In genomic region chr7:135485796-135486410, GRCm38 (mm10) we compare ENCODE assay signal across 8 mouse cellular contexts. TPM values are rescaled to one million over a fixed set of nuclear protein-coding genes. Genes with fewer than 3 reads are reported as not detected.
A peak's percentile ranks its signal among the peaks of the same experiment; 100 is the strongest.
DNase-seq lines count a peak whose midpoint lies in the region; ATAC-seq lines count a peak whose summit lies in the region.
"Had no signal": no experiment of that assay in that cellular context is flagged by ENCODE, and none has a peak within 500 bp of the region (broad histone marks: within the 10 kb centered on the region; RNA-seq: fewer than 3 reads in every experiment).

No protein-coding gene starts in this region.

- WGBS in neural tube, embryonic 12.5 days = 13% methylated on average over 12 of the region's 12 CpGs

- no peak overlapping the region for H3K27ac ChIP-seq in neural tube, embryonic 12.5 days

- H3K9me3 ChIP-seq in neural tube, embryonic 12.5 days = no peaks in the 10 kb centered on the region

- H3K27me3 ChIP-seq in neural tube, embryonic 12.5 days (replicated peaks) = peaks cover 10% of the 10 kb centered on the region; the same call in 1 of the 2 replicates

- peak; percentile 55 for ATAC-seq in frontal cortex, adult (ENCODE audit: low TSS enrichment)
- peak; percentile 73 for ATAC-seq in neural tube, embryonic 12.5 days (ENCODE audit: low FRiP score, low read depth)
- no peak for ATAC-seq in CD4-positive, CD25-positive, alpha-beta regulatory T cell, adult 4 months

- H3K9ac ChIP-seq in neural tube, embryonic 12.5 days = no peak overlapping the region

- peaks cover 9% of the 10 kb centered on the region for H3K4me1 ChIP-seq in neural tube, embryonic 12.5 days

- H3K4me2 ChIP-seq in neural tube, embryonic 12.5 days (replicated peaks) = no peak overlapping the region

- peak; percentile 20 for DNase-seq in thymus, postnatal 14 days
- no peak for DNase-seq in thymus, adult 18-20 months
- peak; percentile 87 to 94 for DNase-seq in cerebellum, postnatal 10 days
- DNase-seq in left cerebral cortex, adult 9 months (ENCODE audit: low spot score in 2 of 2) = peak; percentile 16 to 68

- no peaks in the 10 kb centered on the region for H3K36me3 ChIP-seq in neural tube, embryonic 12.5 days

- H3K4me3 ChIP-seq in neural tube, embryonic 12.5 days = no peak overlapping the region
- H3K4me3 ChIP-seq: erythroblast, embryonic 14.5 days had no signal

RNA-seq across cellular contexts. Expression of gene Clrn3, which starts 42.6 kb away (rescaled TPM):
- polyA plus RNA-seq in neural tube, embryonic 12.5 days (2016; fragmentation: Nextera tagmentation; extraction: Ambion mirVana) = not detected in 2 replicates
- not detected for polyA plus RNA-seq in CD4-positive, CD25-positive, alpha-beta regulatory T cell, adult 4 months (2017; shearing (Covaris generic))
- polyA plus RNA-seq: erythroblast, embryonic 14.5 days had no signal

RNA-seq across cellular contexts. Expression of gene Ptpre, which starts 51.4 kb away (rescaled TPM):
- polyA plus RNA-seq in neural tube, embryonic 12.5 days (2016; fragmentation: Nextera tagmentation; extraction: Ambion mirVana) = 2.3 TPM in 2 replicates
- polyA plus RNA-seq in CD4-positive, CD25-positive, alpha-beta regulatory T cell, adult 4 months (2017; shearing (Covaris generic)) = 10 to 100 TPM; 36.3 to 38.2 TPM

Comparison
In these comparisons a context has a peak if more than half of its experiments do, and no peak if none do; other contexts are left out.
1. DNase-seq: peak in thymus, postnatal 14 days (single experiment), cerebellum, postnatal 10 days (2 of 2) and left cerebral cortex, adult 9 months (2 of 2); none in thymus, adult 18-20 months (0 of 2).
2. RNA of gene Ptpre, which starts 51.4 kb away (polyA plus RNA-seq): 36.3 to 38.2 TPM in CD4-positive, CD25-positive, alpha-beta regulatory T cell, adult 4 months; 2.3 TPM in neural tube, embryonic 12.5 days; every median in the first group is over 10 times any median in the second.